Mouse (Mus musculus): Measurements from ENCODE around the gene Asf1b. TPM values are rescaled to one million over a fixed set of nuclear protein-coding genes. Genes with fewer than 3 reads are reported as not detected.

Asf1b gene
- polyA plus RNA-seq, 1 experiment from 2014 or later, result 55.8 TPM

DNA sequence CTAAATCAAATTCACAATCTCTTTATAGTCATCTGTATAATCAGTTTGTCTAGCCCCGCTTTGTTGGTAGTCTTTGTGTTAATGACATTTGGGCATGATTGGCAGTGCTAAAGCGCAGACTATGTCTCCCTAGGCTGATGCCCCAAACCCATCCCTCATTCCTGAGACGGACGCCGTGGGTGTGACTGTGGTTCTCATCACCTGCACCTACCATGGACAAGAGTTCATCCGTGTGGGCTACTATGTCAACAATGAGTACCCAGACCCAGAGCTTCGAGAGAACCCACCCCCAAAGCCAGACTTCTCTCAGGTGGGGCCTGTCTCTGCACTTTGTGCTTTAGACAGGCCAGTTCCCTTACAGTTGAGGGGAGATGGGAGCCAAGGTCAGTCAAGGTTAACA is 12.4 kb downstream of the Asf1b start:
- no peak overlapping the region for H3K4me2 ChIP-seq
- H3K27ac ChIP-seq, result no peak overlapping the region
- no peak overlapping the region for H3K4me3 ChIP-seq
- no peaks in the 10 kb centered on the region for H3K9me3 ChIP-seq
- no peaks in the 10 kb centered on the region for H3K27me3 ChIP-seq
- H3K9ac ChIP-seq, result no peak overlapping the region
- WGBS, result 91% methylated on average over 7 of the region's 7 CpGs
- peaks cover 21% of the 10 kb centered on the region for H3K36me3 ChIP-seq
- no peak for ATAC-seq (ENCODE audit: insufficient number of reproducible peaks, low FRiP score, low TSS enrichment, low read depth)
- peaks cover 4% of the 10 kb centered on the region; the same call in 1 of the 2 replicates for H3K4me1 ChIP-seq

DNA sequence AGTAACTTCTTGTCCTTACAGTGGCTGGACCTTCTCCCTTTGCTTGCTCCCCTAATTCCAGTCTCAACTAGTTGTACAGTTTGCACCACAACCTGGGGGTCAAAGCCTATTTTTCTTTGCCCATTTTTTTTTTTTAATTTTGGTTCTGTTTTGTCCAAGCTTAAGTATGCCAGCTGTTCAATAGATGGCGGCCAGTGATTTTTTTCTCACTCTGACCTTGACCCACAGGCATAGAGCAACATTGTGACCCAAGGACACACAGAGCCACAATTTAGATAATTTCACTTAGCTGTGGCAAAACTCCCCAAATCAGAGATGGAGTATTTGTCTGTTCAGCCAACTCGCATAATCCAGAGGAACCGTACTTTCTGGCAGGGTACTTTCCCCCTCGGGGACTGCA is 15.8 kb downstream of the Asf1b start:
- H3K9me3 ChIP-seq, result no peaks in the 10 kb centered on the region
- H3K4me1 ChIP-seq, result peaks cover 21% of the 10 kb centered on the region
- H3K4me3 ChIP-seq, result no peak overlapping the region
- no peak overlapping the region for H3K4me2 ChIP-seq
- ATAC-seq (ENCODE audit: insufficient number of reproducible peaks, low FRiP score, low TSS enrichment, low read depth), result no peak
- no peak overlapping the region for H3K27ac ChIP-seq
- H3K9ac ChIP-seq, result no peak overlapping the region
- peaks cover 14% of the 10 kb centered on the region; the same call in 1 of the 2 replicates for H3K36me3 ChIP-seq
- H3K27me3 ChIP-seq, result no peaks in the 10 kb centered on the region
- WGBS, result 80% methylated on average over 4 of the region's 4 CpGs

DNA sequence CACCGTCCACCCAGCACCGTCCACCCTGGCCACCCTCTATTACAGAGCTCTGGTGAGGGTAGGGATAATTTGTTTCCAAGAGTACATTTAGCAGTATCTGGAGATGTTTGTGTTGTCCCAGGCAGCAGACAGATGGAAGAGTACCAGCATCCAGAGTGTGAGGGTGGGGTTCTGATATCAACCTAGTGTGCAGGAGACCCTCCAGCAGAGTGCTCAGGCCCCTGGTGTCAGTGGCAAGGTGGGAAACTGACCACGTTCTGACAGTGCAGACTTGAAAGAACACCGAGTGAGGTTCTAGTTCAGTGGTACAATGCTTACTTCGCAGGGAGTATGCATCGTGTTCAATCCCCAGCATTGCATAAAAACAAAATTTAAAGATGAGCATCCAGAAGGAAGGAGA is 16.4 kb downstream of the Asf1b start:
- 75% methylated on average over 6 of the region's 6 CpGs for WGBS
- Histone ChIP-seq H3K36me3 (peaks cover 14% of the 10 kb centered on the region; the same call in 1 of the 2 replicates), H3K4me3 (peak overlapping the region; percentile 100), H3K27ac (peak overlapping the region; percentile 23; the same call in 1 of the 2 replicates), H3K4me2 (peak overlapping the region; percentile 87), H3K4me1 (peaks cover 21% of the 10 kb centered on the region), H3K9ac (peak overlapping the region; percentile 51; the same call in 1 of the 2 replicates), H3K9me3 (no peaks in the 10 kb centered on the region), H3K27me3 (no peaks in the 10 kb centered on the region)
- ATAC-seq (ENCODE audit: insufficient number of reproducible peaks, low FRiP score, low TSS enrichment, low read depth), result no peak

DNA sequence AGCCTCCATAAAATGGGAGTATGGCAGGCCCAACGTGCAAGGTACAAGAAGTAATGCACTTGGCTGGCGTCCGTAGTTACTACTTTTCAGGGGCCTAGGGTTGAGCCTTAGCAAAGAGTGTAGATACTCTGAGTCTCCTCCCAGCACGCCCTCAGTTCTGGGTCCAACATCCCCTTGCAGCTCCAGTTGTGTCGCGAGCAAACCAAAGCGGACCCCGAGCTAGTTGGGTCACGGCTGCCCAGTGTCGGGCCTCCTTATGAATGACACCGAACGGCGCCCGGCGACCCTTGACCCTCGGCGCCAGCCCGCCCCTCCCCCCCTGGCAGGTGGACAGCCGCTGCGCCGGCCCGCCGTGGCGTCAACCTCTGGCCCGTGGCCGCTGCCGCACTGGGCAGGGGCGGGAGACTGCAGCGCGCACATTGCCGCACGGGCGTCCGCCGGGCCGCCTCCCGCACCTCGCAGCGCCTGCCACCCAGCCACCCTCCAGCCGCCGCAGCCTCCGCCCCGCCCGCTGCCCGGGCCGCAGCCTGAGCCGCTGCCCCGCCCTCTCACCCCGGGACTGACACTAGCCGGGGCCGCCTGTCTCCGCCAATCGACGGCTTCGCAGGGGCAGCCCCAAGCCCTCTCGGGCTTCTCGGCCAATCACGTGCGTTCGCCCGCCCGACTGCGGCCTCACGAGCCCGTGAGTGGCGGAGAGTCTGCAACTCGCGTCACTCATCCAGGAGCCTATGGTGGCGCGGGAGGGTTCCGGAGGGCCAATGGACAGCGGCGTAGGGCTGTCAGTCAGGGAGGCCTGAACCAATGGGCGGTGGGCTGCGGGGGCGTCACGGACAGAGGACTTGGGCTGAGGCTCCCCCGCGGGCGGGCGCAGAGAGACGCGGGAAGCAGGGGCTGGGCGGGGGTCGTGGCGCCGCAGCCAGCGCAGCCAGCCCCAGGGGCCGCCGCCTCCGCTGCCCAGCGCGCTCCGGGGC is 17.1 kb downstream of the Asf1b start, which contains the start of gene Prkaca:
Gene Prkaca, plus strand, starts transcription at position 844 of the 971 bp plus-strand sequence.
- Histone ChIP-seq H3K9ac (peak within 1 kb of the TSS; percentile 96), H3K4me1 (peaks cover 28% of the 10 kb centered on the region), H3K27me3 (no peaks in the 10 kb centered on the region), H3K36me3 (peaks cover 12% of the 10 kb centered on the region; the same call in 1 of the 2 replicates), H3K4me2 (peak within 1 kb of the TSS; percentile 87), H3K4me3 (peak within 1 kb of the TSS; percentile 100), H3K27ac (peak within 1 kb of the TSS; percentile 75), H3K9me3 (no peaks in the 10 kb centered on the region)
- peak; percentile 99 for ATAC-seq (ENCODE audit: insufficient number of reproducible peaks, low FRiP score, low TSS enrichment, low read depth)
- WGBS, result under 1% methylated on average over 79 of the region's 94 CpGs

DNA sequence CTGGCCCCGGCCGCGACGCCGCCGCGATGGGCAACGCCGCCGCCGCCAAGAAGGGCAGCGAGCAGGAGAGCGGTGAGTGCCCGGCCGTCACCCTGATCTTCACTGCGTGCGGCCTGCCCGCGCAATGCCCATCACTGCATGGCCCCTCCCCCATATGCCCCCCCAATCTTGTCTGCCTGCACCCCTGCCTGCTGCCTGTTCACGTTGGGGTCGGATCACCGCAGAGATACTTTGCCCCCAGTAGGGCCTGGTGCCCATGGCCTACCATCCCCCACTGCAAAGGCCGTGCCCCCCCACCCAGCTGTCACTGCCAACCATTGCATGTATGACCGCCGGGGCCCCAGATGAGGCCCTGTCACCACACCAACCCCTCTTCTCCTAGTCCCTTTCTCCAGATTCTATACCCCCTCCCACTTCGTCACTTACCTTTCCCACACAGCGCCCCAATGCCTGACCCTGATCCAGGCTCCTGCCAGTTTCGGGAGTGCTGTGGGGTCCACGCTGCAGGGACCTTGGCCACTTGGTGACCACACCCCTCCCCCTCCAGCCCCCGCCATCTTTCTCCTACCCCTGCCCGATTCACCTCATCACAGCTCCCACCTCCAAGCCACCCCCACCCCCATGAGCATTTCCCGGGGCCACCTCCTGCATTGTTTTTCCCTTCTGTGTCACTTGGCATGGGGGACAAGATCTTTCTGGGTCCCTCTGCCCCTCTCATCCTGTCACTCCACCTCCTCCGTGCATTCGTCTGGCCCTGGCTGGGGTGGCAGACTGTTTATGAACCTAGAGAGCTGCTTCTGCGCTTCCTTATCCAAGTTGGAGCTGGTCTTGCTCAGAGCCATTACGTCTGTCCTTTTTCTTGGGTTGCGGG is 18.1 kb downstream of the Asf1b start:
- Histone ChIP-seq H3K4me2 (peak overlapping the region; percentile 87), H3K27me3 (no peaks in the 10 kb centered on the region), H3K9me3 (no peaks in the 10 kb centered on the region), H3K9ac (peak overlapping the region; percentile 96), H3K4me3 (peak overlapping the region; percentile 100), H3K36me3 (peaks cover 12% of the 10 kb centered on the region; the same call in 1 of the 2 replicates), H3K27ac (peak overlapping the region; percentile 75), H3K4me1 (peaks cover 38% of the 10 kb centered on the region)
- WGBS, result 2% methylated on average over 37 of the region's 37 CpGs
- ATAC-seq (ENCODE audit: insufficient number of reproducible peaks, low FRiP score, low TSS enrichment, low read depth), result peak; percentile 9; the same call in 1 of the 2 replicates

DNA sequence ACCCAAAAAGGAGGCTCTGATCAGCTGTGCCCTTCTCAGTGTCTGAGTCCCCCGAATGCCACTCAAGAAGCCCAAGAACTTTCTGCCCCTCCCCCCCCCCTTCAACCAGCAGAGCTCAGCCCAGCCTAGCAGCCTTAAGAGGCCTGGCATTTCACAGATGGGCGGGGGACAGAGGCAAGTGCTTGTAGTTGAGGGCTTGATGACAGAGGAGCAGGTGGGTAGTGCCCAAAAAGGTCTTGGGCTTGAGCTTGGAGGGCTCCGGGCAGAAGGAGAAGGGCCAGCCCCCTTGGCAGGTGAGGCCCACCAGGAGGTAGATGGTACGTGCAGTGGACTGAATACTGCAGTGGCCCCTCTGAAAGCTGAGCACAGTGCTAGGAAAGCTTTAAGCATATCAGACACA is 19.2 kb downstream of the Asf1b start:
- H3K4me1 ChIP-seq, result peaks cover 39% of the 10 kb centered on the region
- H3K4me3 ChIP-seq, result peak overlapping the region; percentile 100; the same call in 1 of the 2 replicates
- H3K36me3 ChIP-seq, result peaks cover 3% of the 10 kb centered on the region; the same call in 1 of the 2 replicates
- no peak for ATAC-seq (ENCODE audit: insufficient number of reproducible peaks, low FRiP score, low TSS enrichment, low read depth)
- H3K4me2 ChIP-seq, result peak overlapping the region; percentile 87; the same call in 1 of the 2 replicates
- H3K9ac ChIP-seq, result no peak overlapping the region
- no peak overlapping the region for H3K27ac ChIP-seq
- no peaks in the 10 kb centered on the region for H3K9me3 ChIP-seq
- WGBS, result 82% methylated on average over 4 of the region's 4 CpGs
- no peaks in the 10 kb centered on the region for H3K27me3 ChIP-seq

DNA sequence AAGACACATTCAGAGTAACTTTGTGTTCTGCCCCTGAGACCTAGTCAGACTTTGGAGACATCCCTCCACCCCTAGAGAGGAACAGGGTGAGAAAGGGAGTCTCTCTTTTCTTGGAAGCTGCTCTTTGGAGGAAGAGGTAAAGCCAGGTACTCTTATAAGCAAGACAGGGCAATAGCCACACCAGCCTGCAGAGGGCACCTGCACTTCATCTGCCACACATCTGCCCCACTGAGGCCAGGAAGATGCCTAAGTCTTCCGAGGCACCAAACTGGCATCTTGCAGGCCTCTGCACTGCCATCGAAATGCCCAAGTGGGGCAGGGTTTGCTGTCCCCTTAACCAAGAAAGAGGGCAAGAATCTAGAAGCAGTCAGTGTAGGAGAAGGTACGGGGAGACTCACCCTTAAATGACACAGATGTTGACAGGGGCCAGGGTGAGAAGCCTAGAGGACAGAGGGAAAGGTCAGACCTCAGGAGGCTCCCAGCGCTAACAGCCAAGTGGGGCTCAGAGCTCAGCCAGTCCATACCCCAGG is 20.9 kb downstream of the Asf1b start:
- H3K9ac ChIP-seq, result no peak overlapping the region
- no peaks in the 10 kb centered on the region for H3K9me3 ChIP-seq
- ATAC-seq (ENCODE audit: insufficient number of reproducible peaks, low FRiP score, low TSS enrichment, low read depth), result no peak
- peaks cover 12% of the 10 kb centered on the region for H3K36me3 ChIP-seq
- H3K4me2 ChIP-seq, result no peak overlapping the region
- no peaks in the 10 kb centered on the region for H3K27me3 ChIP-seq
- H3K4me1 ChIP-seq, result peaks cover 39% of the 10 kb centered on the region
- no peak overlapping the region for H3K27ac ChIP-seq
- H3K4me3 ChIP-seq, result no peak overlapping the region
- WGBS, result 88% methylated on average over 4 of the region's 4 CpGs

DNA sequence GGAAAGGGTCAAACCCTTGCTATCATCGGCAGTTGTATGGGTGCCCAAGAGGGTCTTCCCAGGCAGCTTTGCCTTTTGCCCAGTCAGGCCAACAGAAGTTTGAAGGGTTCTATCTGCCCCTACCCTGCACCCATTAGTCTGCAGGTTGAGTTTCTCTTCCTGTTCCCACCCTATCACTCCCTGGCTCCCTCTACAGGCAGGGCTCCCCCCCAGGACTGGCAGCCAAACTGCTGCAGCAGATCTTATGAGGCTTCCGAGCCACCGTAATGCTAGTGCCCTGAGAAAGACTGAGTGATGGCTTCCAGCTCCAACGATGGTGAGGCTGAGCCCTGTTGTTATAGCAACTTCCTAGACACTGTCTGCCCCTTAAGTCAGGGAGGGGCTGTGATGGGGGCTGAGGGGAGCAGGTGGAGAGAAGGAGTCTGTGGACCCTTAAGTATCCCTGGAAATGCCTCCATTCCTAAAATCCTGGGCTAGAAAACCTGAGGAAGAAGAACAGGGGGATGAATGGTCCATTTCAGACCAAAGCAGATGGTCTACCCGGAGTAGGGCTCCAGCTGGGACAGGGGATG is 21.6 kb downstream of the Asf1b start:
- WGBS, result 83% methylated on average over 5 of the region's 5 CpGs
- no peak for ATAC-seq (ENCODE audit: insufficient number of reproducible peaks, low FRiP score, low TSS enrichment, low read depth)
- H3K27ac ChIP-seq, result no peak overlapping the region
- H3K4me3 ChIP-seq, result no peak overlapping the region
- peaks cover 19% of the 10 kb centered on the region for H3K36me3 ChIP-seq
- peaks cover 38% of the 10 kb centered on the region for H3K4me1 ChIP-seq
- no peak overlapping the region for H3K4me2 ChIP-seq
- H3K9ac ChIP-seq, result no peak overlapping the region
- no peaks in the 10 kb centered on the region for H3K27me3 ChIP-seq
- H3K9me3 ChIP-seq, result no peaks in the 10 kb centered on the region

DNA sequence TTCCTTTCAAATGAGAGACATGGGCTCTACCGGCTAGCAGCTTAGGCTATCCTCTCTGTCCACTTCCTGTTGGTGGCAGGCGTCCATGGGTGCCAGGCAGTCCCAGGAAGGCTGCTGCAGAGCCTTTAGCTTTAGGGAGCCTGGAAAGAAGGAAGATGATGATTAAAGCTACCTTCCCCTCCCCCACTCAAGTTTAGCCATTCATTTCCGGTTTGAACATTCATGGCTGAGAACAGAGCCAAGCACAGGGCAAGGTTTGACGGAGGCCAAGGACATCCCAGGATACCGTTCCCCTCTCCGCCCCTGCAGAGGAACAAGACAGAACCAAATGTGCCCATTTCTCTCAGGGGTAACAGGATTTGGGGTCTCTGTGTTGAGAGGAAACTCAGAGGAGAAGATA is 22.3 kb downstream of the Asf1b start:
- Histone ChIP-seq H3K27me3 (no peaks in the 10 kb centered on the region), H3K36me3 (peaks cover 25% of the 10 kb centered on the region), H3K9ac (no peak overlapping the region), H3K27ac (no peak overlapping the region; the same call in 1 of the 2 replicates), H3K4me2 (0 out of 2 replicates have a peak overlapping the region, but pooled peaks have one; percentile 0), H3K9me3 (no peaks in the 10 kb centered on the region), H3K4me3 (no peak overlapping the region), H3K4me1 (peaks cover 35% of the 10 kb centered on the region)
- WGBS, result 42% methylated on average over 6 of the region's 6 CpGs
- no peak for ATAC-seq (ENCODE audit: insufficient number of reproducible peaks, low FRiP score, low TSS enrichment, low read depth)

DNA sequence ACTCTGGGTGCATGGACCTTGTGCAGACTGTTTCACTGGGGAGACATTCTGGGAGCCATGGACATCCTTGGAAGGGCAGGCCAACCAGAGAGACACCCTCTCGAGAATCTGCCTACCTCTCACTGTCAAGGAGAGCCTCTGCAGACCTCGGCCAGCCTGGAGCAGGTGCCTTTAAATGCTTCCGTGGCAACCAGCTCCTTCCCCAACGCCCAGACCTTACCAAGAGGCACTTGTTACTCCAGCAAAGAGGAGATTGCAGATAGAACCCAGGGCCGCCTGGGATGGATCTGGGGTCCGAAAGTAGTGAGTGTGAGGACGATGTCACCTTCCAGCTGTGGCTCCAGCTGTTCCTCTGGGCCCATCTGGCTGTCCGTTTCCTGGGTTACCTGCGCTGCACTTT is 22.9 kb downstream of the Asf1b start:
- no peaks in the 10 kb centered on the region for H3K9me3 ChIP-seq
- no peak overlapping the region for H3K4me3 ChIP-seq
- H3K27me3 ChIP-seq, result no peaks in the 10 kb centered on the region
- peaks cover 31% of the 10 kb centered on the region for H3K36me3 ChIP-seq
- no peak overlapping the region for H3K4me2 ChIP-seq
- 71% methylated on average over 9 of the region's 9 CpGs for WGBS
- no peak for ATAC-seq (ENCODE audit: insufficient number of reproducible peaks, low FRiP score, low TSS enrichment, low read depth)
- H3K9ac ChIP-seq, result no peak overlapping the region
- peaks cover 35% of the 10 kb centered on the region for H3K4me1 ChIP-seq
- no peak overlapping the region for H3K27ac ChIP-seq

DNA sequence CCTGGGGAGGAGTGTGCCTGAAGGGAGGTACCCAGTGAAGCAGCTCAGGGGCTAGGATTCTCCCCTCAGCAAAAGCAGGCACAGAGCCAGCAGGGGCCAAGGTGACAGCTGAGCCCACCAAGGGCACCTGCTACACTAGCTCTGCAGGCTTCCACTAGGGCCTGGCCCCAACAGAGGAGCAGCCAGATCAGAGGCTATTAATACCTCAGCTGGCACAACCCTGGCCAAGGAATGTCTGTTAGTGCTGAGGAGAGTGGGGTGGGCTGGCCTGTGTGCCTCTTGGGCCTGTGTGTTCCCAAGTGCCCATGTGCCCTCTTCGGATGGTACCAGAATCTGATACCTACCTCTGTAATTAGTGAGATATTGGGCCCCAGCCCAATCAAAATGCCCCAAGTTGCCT is 24.9 kb downstream of the Asf1b start:
- no peaks in the 10 kb centered on the region for H3K27me3 ChIP-seq
- H3K9ac ChIP-seq, result no peak overlapping the region
- 0 out of 2 replicates have a peak, but pooled peaks have one; percentile 36 for ATAC-seq (ENCODE audit: insufficient number of reproducible peaks, low FRiP score, low TSS enrichment, low read depth)
- WGBS, result 100% methylated on average over 1 of the region's 1 CpGs
- no peak overlapping the region for H3K27ac ChIP-seq
- peaks cover 48% of the 10 kb centered on the region for H3K36me3 ChIP-seq
- H3K4me3 ChIP-seq, result no peak overlapping the region
- H3K4me2 ChIP-seq, result no peak overlapping the region
- H3K4me1 ChIP-seq, result peaks cover 18% of the 10 kb centered on the region
- H3K9me3 ChIP-seq, result no peaks in the 10 kb centered on the region
